Mouse (Mus musculus): ENCODE results near the gene Syne2. TPM values are rescaled to one million over a fixed set of nuclear protein-coding genes. Genes with fewer than 3 reads are reported as not detected.
"Not testable (repeated sequence)": the region's sequence is repeated elsewhere in the genome, so short reads cannot be mapped to it uniquely, and the experiment has no call there.

Syne2 gene
- total RNA-seq, 2 experiments from 2014 or later: 19.0 to 21.1 TPM

GRCm38 (mm10) chr12:76093613-76094588 lies 276.0 kb downstream of the Syne2 start:
- DNase-seq (ENCODE audit: low spot score in 2 of 2): no peak

- peak in 1 of 2 experiments; percentile 22 for DNase-seq (ENCODE audit: low spot score in 2 of 2)
These were observed 277.4 kb downstream of the Syne2 start for GRCm38 (mm10) chr12:76095117-76096035.

GRCm38 (mm10) chr12:76102621-76103020 lies 284.7 kb downstream of the Syne2 start:
- DNase-seq (ENCODE audit: low spot score in 2 of 2): peak; percentile 37 to 49

- no peak for DNase-seq (ENCODE audit: low spot score in 2 of 2)
These were observed 286.8 kb downstream of the Syne2 start for GRCm38 (mm10) chr12:76104596-76105351.

GRCm38 (mm10) chr12:76109646-76110405 lies 291.9 kb downstream of the Syne2 start:
- DNase-seq (ENCODE audit: low spot score in 2 of 2): no peak

GRCm38 (mm10) chr12:76111046-76111445 lies 293.1 kb downstream of the Syne2 start:
- DNase-seq (ENCODE audit: low spot score in 2 of 2): no peak

- DNase-seq (ENCODE audit: low spot score in 2 of 2): no peak
These were observed 298.6 kb downstream of the Syne2 start for GRCm38 (mm10) chr12:76116577-76116976.

GRCm38 (mm10) chr12:76117632-76118153 lies 299.8 kb downstream of the Syne2 start:
- DNase-seq (ENCODE audit: low spot score in 2 of 2): peak in 1 of 2 experiments; percentile 18

- DNase-seq (ENCODE audit: low spot score in 2 of 2): no peak
These were observed 305.3 kb downstream of the Syne2 start for GRCm38 (mm10) chr12:76123223-76123622.

- DNase-seq (ENCODE audit: low spot score in 2 of 2): no peak
These were observed 310.4 kb downstream of the Syne2 start for GRCm38 (mm10) chr12:76128306-76128705.

- DNase-seq (ENCODE audit: low spot score in 2 of 2): no peak
These were observed 310.9 kb downstream of the Syne2 start for GRCm38 (mm10) chr12:76128831-76129230.

GRCm38 (mm10) chr12:76130281-76130680 lies 312.3 kb downstream of the Syne2 start:
- no peak for DNase-seq (ENCODE audit: low spot score in 2 of 2)

- no peak for DNase-seq (ENCODE audit: low spot score in 2 of 2)
These were observed 313.0 kb downstream of the Syne2 start for GRCm38 (mm10) chr12:76130891-76131290.

- no peak for DNase-seq (ENCODE audit: low spot score in 2 of 2)
These were observed 314.7 kb downstream of the Syne2 start for GRCm38 (mm10) chr12:76132591-76132990.

GRCm38 (mm10) chr12:76133081-76133480 lies 315.1 kb downstream of the Syne2 start:
- DNase-seq (ENCODE audit: low spot score in 2 of 2): not testable (repeated sequence)

GRCm38 (mm10) chr12:76136701-76137100 lies 318.8 kb downstream of the Syne2 start:
- DNase-seq (ENCODE audit: low spot score in 2 of 2): no peak

GRCm38 (mm10) chr12:76152389-76152788 lies 334.5 kb downstream of the Syne2 start:
- DNase-seq (ENCODE audit: low spot score in 2 of 2): not testable (repeated sequence)

All from layer of hippocampus, adult 18-20 months (tissue).